Mouse (Mus musculus) heart, postnatal 0 days (tissue): ENCODE results near the gene Foxn3. TPM values are rescaled to one million over a fixed set of nuclear protein-coding genes. Genes with fewer than 3 reads are reported as not detected.

Experiments
- ATAC-seq: fragments of 200-750 bp; cut with Nextera tagmentation; 2 replicates; pipeline ENCODE4 v1.8.0; 2017; ENCODE audit warnings: low read depth, moderate number of reproducible peaks, moderate library complexity; ENCODE audit not compliant: insufficient read depth
- DNase-seq: peaks from one replicate; pipeline ENCODE4 v3.0.0-alpha.2; 2016; ENCODE audit warnings: low spot score
- H3K27ac ChIP-seq: fragments of 300-500 bp; sonication (generic); 2 replicates; pipeline ENCODE4 v1.5.1; 2014; ENCODE audit warnings: low read depth, mild to moderate bottlenecking
- H3K27me3 ChIP-seq: fragments of 300-500 bp; sonication (generic); 2 replicates; pipeline ENCODE4 v1.6.1; 2014; ENCODE audit warnings: low read length, mixed read lengths; ENCODE audit not compliant: control insufficient read depth, insufficient read depth
- H3K36me3 ChIP-seq: fragments of 300-500 bp; sonication (generic); replicated peaks from 2 replicates; pipeline ENCODE4 v1.6.1; 2014; ENCODE audit warnings: low read length, mixed read lengths; ENCODE audit not compliant: control insufficient read depth, insufficient read depth
- H3K4me1 ChIP-seq: fragments of 300-500 bp; sonication (generic); 2 replicates; pipeline ENCODE4 v1.6.1; 2014; ENCODE audit warnings: antibody characterized with exemption; ENCODE audit not compliant: control insufficient read depth, insufficient read depth
- H3K4me2 ChIP-seq: fragments of 300-500 bp; sonication (generic); 2 replicates; pipeline ENCODE4 v1.6.1; 2014; ENCODE audit warnings: low read depth, mild to moderate bottlenecking, low read length, moderate library complexity
- H3K4me3 ChIP-seq: fragments of 300-500 bp; sonication (generic); 2 replicates; pipeline ENCODE4 v1.5.1; 2014; ENCODE audit warnings: low read depth, low read length
- H3K9ac ChIP-seq: fragments of 300-500 bp; sonication (generic); replicated peaks from 2 replicates; pipeline ENCODE4 v1.6.1; 2014; ENCODE audit warnings: low read depth, low read length, mixed read lengths
- H3K9me3 ChIP-seq: fragments of 300-500 bp; sonication (generic); replicated peaks from 2 replicates; pipeline ENCODE4 v1.6.1; 2016; ENCODE audit warnings: low read length; ENCODE audit not compliant: control insufficient read depth
- CTCF ChIP-seq: IDR thresholded peaks from 2 replicates; pipeline ENCODE4 v1.5.1; 2016; ENCODE audit warnings: antibody characterized with exemption, control low read depth, low read depth
- EP300 ChIP-seq: IDR thresholded peaks from 2 replicates; pipeline ENCODE4 v1.6.1; 2016; ENCODE audit warnings: antibody characterized with exemption, low read depth
- WGBS: fragments of 180-500 bp; shearing (Covaris S2); extraction: QIAGEN DNeasy Blood & Tissue Kit; methylation state at CpG from one replicate; pipeline ENCODE4 v1.1.7; 2014; 5-methylcytosine and 5-hydroxymethylcytosine counted together
- polyA plus RNA-seq: library from polyadenylated mRNA; unstranded; fragments of >200 nt; fragmentation: Nextera tagmentation; extraction: Ambion mirVana; gene quantifications from 2 replicates; pipeline ENCODE4 v1.2.1, GENCODE M21; 2015
- total RNA-seq: library from RNA; depleted of rRNA; stranded (reverse); fragments of >200 nt; gene quantifications from 2 replicates; pipeline ENCODE4 v1.2.3, GENCODE M21; 2014; ENCODE audit warnings: low replicate concordance

The Foxn3 gene
- total and polyA plus RNA-seq, 2 experiments from 2014 or later = 31.4 to 55.3 TPM

DNA sequence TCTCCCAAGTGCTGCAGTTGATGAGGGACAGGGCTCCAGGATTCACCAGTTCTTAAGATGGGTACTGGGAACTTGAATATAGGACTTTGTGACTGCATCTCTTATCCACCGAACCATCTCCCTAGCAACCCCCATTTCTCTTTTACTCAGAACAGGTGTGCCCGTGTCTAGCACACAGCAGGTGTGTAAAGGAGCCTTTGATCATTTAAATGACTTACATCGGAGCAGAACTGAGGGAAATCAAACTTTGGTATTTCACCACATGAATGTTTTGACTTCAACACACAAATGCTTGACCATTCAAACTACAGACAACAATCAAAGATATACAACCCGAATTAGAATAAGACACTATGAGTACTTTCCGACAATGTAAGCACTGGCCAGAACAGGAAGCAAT, 204.7 kb downstream of the Foxn3 start:
- Histone ChIP-seq H3K4me3 (no peak overlapping the region), H3K4me1 (peaks cover 53% of the 10 kb centered on the region), H3K27ac (no peak overlapping the region), H3K9ac (no peak overlapping the region), H3K36me3 (no peaks in the 10 kb centered on the region), H3K27me3 (no peaks in the 10 kb centered on the region), H3K4me2 (no peak overlapping the region), H3K9me3 (no peaks in the 10 kb centered on the region)
- TF ChIP-seq EP300 = no peak
- TF ChIP-seq CTCF = no peak
- no peak for ATAC-seq
- 91% methylated on average over 5 of the region's 5 CpGs for WGBS
- no peak for DNase-seq

DNA sequence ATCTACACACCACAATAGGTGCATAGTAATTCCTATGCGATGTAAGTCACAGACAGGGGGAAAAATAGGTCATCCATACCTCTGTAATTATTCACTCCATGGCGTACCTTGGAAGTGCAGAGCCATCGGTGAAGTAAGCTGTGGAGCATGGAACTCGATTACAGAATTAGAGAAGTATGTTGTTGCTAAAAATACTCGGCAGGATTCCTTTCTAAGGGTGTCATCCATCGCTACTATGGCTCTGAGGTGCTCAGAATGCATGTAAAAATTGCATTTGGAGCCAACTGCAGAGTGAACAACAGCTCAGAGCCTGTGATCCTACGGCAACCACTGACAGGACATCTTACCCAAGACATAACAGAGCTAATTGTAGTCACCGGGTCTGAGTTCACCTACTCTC, 206.7 kb downstream of the Foxn3 start:
- no peak overlapping the region for H3K4me3 ChIP-seq
- peak overlapping the region; percentile 40 for H3K4me2 ChIP-seq
- WGBS = 26% methylated on average over 8 of the region's 8 CpGs
- peak; percentile 75 for DNase-seq
- peaks cover 53% of the 10 kb centered on the region for H3K4me1 ChIP-seq
- H3K27ac ChIP-seq = peak overlapping the region; percentile 90
- no peak for TF ChIP-seq CTCF
- peak; percentile 30; the same call in 1 of the 2 replicates for TF ChIP-seq EP300
- no peaks in the 10 kb centered on the region for H3K9me3 ChIP-seq
- no peak overlapping the region; the same call in 1 of the 2 replicates for H3K9ac ChIP-seq
- no peaks in the 10 kb centered on the region for H3K27me3 ChIP-seq
- no peaks in the 10 kb centered on the region for H3K36me3 ChIP-seq
- peak; percentile 80 for ATAC-seq

DNA sequence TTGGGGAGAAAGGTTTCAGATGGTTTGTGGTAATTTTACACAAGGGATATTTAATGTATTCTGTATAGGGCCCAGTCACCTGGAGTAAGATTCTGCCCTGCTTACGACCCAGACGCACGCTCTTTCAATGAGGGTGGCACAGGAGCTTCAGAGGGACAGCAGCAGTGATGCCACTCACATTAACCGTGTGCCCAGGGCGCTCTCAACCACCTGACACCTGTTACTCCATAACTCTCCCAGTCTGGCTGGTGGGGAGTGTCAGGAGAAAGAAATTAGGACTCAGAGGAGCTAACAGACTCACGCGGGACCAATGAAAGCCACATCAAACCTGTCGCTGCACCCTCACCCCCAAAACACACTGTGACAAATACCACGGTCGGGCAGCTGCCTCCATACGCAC, 209.7 kb downstream of the Foxn3 start:
- ATAC-seq (no peak), DNase-seq (no peak)
- Histone ChIP-seq H3K4me2 (no peak overlapping the region), H3K4me1 (peaks cover 60% of the 10 kb centered on the region), H3K36me3 (no peaks in the 10 kb centered on the region), H3K27me3 (no peaks in the 10 kb centered on the region), H3K27ac (no peak overlapping the region), H3K4me3 (no peak overlapping the region), H3K9me3 (no peaks in the 10 kb centered on the region), H3K9ac (no peak overlapping the region)
- no peak for TF ChIP-seq CTCF
- no peak for TF ChIP-seq EP300
- 88% methylated on average over 11 of the region's 11 CpGs for WGBS

DNA sequence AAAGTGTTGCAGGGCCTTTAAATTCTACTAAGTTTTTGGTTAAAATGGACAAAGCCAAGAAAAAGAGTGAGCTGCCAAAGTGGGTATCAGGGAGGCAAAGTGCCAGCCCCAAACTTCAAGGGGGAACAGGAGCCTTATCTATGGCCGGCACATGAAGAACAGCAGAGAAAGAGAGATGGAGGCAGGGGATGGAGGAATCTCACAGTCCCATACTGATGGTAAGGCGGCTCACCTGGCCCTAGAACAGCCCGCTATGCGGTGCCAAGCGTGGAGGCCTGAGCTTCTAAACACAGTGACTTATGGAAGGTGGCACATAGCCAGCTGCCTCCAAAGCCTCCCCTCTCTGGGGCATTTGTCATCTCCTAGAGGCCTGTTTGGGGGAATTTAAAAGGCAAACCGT, 210.8 kb downstream of the Foxn3 start:
- Histone ChIP-seq H3K36me3 (no peaks in the 10 kb centered on the region), H3K27ac (0 out of 2 replicates have a peak overlapping the region, but pooled peaks have one; percentile 53), H3K4me2 (no peak overlapping the region), H3K9ac (no peak overlapping the region), H3K4me3 (no peak overlapping the region), H3K27me3 (no peaks in the 10 kb centered on the region), H3K9me3 (no peaks in the 10 kb centered on the region), H3K4me1 (peaks cover 59% of the 10 kb centered on the region)
- WGBS = 71% methylated on average over 6 of the region's 6 CpGs
- ATAC-seq (no peak), DNase-seq (no peak)
- no peak for TF ChIP-seq EP300
- no peak for TF ChIP-seq CTCF

DNA sequence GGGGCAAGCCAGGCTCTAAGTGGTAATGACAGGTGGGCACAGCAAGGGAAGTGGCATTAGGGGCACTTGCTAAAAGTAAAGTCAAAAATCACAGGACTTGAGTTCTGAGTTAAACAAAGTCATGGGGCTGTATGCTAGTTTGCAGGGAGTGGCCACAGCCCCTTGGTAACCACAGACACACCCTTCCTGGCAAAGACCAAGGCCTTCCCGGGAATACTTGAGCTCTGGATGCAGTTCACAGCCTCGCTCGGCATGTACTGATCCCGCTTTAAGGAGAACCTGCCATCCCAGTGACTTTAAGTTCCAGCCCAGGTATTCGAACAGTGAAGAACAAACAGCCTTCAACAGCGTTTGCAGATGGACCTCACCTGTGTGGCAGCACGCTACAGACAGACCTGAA, 211.2 kb downstream of the Foxn3 start:
- ATAC-seq = no peak
- Histone ChIP-seq H3K36me3 (no peaks in the 10 kb centered on the region), H3K27ac (peak overlapping the region; percentile 53), H3K27me3 (no peaks in the 10 kb centered on the region), H3K4me1 (peaks cover 54% of the 10 kb centered on the region), H3K9me3 (no peaks in the 10 kb centered on the region), H3K9ac (no peak overlapping the region), H3K4me3 (no peak overlapping the region), H3K4me2 (peak overlapping the region; percentile 34; the same call in 1 of the 2 replicates)
- no peak for TF ChIP-seq CTCF
- TF ChIP-seq EP300 = no peak
- no peak for DNase-seq
- WGBS = 51% methylated on average over 7 of the region's 7 CpGs

- WGBS = 49% methylated on average over 9 of the region's 9 CpGs
- no peak overlapping the region; the same call in 1 of the 2 replicates for H3K9ac ChIP-seq
- no peak overlapping the region for H3K4me3 ChIP-seq
- H3K4me2 ChIP-seq = peak overlapping the region; percentile 34; the same call in 1 of the 2 replicates
- no peaks in the 10 kb centered on the region for H3K27me3 ChIP-seq
- no peaks in the 10 kb centered on the region for H3K36me3 ChIP-seq
- no peaks in the 10 kb centered on the region for H3K9me3 ChIP-seq
- TF ChIP-seq CTCF (no peak), EP300 (no peak)
- peaks cover 53% of the 10 kb centered on the region for H3K4me1 ChIP-seq
- H3K27ac ChIP-seq = peak overlapping the region; percentile 53
- ATAC-seq = no peak
- no peak for DNase-seq
These were observed 211.7 kb downstream of the Foxn3 start for GRCm38 (mm10) chr12:99351731-99352130.
